Mouse (Mus musculus): ENCODE results near the gene Gm21988. TPM values are rescaled to one million over a fixed set of nuclear protein-coding genes. Genes with fewer than 3 reads are reported as not detected.

The Gm21988 gene
- polyA plus RNA-seq, 1 experiment = 9.7 TPM

DNA sequence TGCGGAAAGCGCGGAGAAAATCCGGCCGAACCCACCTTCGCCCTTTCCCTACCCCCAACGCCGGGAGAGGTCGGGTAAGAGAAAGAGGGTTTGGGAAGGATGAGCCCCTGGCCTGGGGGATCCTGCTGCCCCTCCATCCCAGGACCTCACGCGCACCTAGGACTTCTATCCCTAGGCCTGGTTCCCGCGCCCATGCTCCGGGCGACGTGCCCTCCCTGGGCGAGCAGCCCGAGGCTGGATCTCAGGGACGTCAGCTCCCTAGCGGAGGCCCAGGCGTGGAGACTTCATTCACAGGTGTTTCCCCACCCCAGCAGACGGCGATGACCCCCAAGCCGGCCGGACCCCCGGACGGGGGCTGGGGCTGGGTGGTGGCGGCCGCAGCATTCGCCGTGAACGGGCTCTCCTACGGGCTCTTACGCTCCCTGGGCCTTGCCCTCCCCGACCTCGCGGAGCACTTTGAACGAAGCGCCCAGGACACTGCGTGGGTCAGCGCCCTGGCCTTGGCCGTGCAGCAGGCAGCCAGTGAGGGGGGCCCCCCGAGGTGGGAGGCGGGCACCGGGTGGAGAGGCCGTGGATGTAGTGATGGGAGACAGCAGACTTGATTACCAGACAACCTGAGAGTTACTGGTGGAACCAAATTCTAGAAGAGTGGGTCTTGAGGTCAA, 25.3 kb downstream of the Gm21988 start:
- H3K27me3 ChIP-seq (ENCODE audit: control insufficient read depth, insufficient read depth, low read length) = no peaks in the 10 kb centered on the region
- peak overlapping the region; percentile 99 for H3K27ac ChIP-seq (ENCODE audit: insufficient read depth, low read length)
- TF ChIP-seq POLR2A (IDR thresholded peaks at IDR 0.05; ENCODE audit: borderline replicate concordance, insufficient read depth, low read length) (peak; percentile 17; the same call in 1 of the 2 replicates), CTCF (IDR thresholded peaks at IDR 0.05; ENCODE audit: borderline replicate concordance, insufficient read depth, low read depth, low read length) (no peak)

DNA sequence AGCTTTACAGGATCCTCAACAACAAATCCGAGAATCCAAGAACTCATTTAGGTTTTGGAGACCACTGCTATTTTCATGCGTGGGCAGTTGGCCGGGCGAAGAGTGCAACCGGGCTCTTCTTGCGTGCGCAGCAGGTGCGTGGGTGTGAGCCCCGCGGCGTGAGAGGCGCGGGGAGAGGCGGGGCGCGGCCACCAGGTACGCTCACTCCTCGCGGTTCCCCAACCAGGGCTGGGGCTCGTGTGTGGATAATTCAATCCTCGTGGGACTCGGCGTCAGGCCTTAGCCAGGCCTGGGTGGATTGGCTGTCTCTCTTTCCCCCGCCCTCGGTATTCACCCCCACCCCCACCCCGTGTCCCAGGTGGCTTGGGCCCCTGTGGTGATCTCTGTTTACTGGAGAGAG, 25.9 kb downstream of the Gm21988 start:
- TF ChIP-seq CTCF (IDR thresholded peaks at IDR 0.05; ENCODE audit: borderline replicate concordance, insufficient read depth, low read depth, low read length) = no peak; the same call in 1 of the 2 replicates
- TF ChIP-seq POLR2A (IDR thresholded peaks at IDR 0.05; ENCODE audit: borderline replicate concordance, insufficient read depth, low read length) = peak; percentile 71; the same call in 1 of the 2 replicates
- peak overlapping the region; percentile 99 for H3K27ac ChIP-seq (ENCODE audit: insufficient read depth, low read length)

More for the DNA sequence above, 25.3 kb downstream of the Gm21988 start:
- Histone ChIP-seq H3K4me1 (ENCODE audit: control insufficient read depth, insufficient read depth, low read length) (peaks cover 20% of the 10 kb centered on the region), H3K4me3 (replicated peaks; ENCODE audit: insufficient read depth, low read depth, low read length) (peak overlapping the region; percentile 80)
- under 1% methylated on average over 46 of the region's 46 CpGs for WGBS
- peak; percentile 73 to 81 for DNase-seq

DNA sequence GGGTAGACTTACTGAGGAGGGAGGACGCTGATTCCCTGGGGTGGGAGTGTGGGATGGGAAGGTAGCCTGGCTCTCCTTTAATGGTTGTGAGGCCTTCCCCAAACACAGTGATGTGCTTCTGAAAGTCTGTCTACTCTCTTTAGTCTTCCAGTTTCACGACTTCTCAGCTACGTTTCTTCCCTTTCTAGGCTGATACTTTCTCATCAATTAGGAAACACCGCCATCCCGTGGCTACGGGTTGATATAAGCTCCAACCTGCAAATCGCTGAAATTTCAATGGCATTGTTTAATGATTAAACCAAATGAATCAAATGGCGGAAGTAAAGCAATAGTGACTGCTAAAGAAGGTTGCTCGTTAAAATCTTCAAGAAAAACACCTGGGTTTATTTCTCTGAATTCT, 26.7 kb downstream of the Gm21988 start:
- Histone ChIP-seq H3K4me3 (replicated peaks; ENCODE audit: insufficient read depth, low read depth, low read length) (no peak overlapping the region), H3K27me3 (ENCODE audit: control insufficient read depth, insufficient read depth, low read length) (no peaks in the 10 kb centered on the region), H3K4me1 (ENCODE audit: control insufficient read depth, insufficient read depth, low read length) (peaks cover 10% of the 10 kb centered on the region), H3K27ac (ENCODE audit: insufficient read depth, low read length) (peak overlapping the region; percentile 99)
- TF ChIP-seq POLR2A (IDR thresholded peaks at IDR 0.05; ENCODE audit: borderline replicate concordance, insufficient read depth, low read length) (no peak), CTCF (IDR thresholded peaks at IDR 0.05; ENCODE audit: borderline replicate concordance, insufficient read depth, low read depth, low read length) (peak; percentile 67; the same call in 1 of the 2 replicates)
- 6% methylated on average over 9 of the region's 9 CpGs for WGBS
- DNase-seq = peak; percentile 79 to 82

More for the DNA sequence above, 25.9 kb downstream of the Gm21988 start:
- peak; percentile 85 to 88 for DNase-seq
- H3K4me1 ChIP-seq (ENCODE audit: control insufficient read depth, insufficient read depth, low read length) = peaks cover 14% of the 10 kb centered on the region
- no peaks in the 10 kb centered on the region for H3K27me3 ChIP-seq (ENCODE audit: control insufficient read depth, insufficient read depth, low read length)
- WGBS = 2% methylated on average over 26 of the region's 26 CpGs
- H3K4me3 ChIP-seq (replicated peaks; ENCODE audit: insufficient read depth, low read depth, low read length) = peak overlapping the region; percentile 80

DNA sequence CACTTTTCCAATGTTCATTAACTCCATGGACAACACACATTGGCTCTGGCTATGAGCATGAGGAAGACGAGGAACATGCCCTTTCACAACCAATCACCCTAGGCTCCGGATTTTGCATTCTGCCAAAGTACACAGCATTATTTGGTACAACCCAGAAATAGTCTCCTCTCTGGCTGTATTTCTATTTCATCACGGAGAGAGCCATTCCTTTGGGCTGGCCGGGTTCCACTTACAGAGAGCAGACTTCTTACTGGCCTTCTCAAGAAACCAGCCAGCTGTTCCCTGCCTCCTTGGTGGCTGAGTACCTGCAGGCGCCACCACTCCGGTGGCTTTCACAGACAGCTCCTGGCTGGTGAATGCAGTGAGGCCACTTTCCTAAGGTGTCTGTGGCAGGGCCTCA, 27.2 kb downstream of the Gm21988 start, which contains the start of gene Slc16a11:
Slc16a11 (plus strand) TSS at position 330 of the 400 bp plus-strand sequence.
- DNase-seq = peak in 1 of 2 experiments; percentile 18
- Histone ChIP-seq H3K4me1 (ENCODE audit: control insufficient read depth, insufficient read depth, low read length) (peaks cover 10% of the 10 kb centered on the region), H3K4me3 (replicated peaks; ENCODE audit: insufficient read depth, low read depth, low read length) (peak within 1 kb of the TSS; percentile 80), H3K27me3 (ENCODE audit: control insufficient read depth, insufficient read depth, low read length) (no peaks in the 10 kb centered on the region), H3K27ac (ENCODE audit: insufficient read depth, low read length) (peak within 1 kb of the TSS; percentile 99)
- TF ChIP-seq POLR2A (IDR thresholded peaks at IDR 0.05; ENCODE audit: borderline replicate concordance, insufficient read depth, low read length) (no peak), CTCF (IDR thresholded peaks at IDR 0.05; ENCODE audit: borderline replicate concordance, insufficient read depth, low read depth, low read length) (no peak)
- WGBS = 31% methylated on average over 6 of the region's 6 CpGs

DNA sequence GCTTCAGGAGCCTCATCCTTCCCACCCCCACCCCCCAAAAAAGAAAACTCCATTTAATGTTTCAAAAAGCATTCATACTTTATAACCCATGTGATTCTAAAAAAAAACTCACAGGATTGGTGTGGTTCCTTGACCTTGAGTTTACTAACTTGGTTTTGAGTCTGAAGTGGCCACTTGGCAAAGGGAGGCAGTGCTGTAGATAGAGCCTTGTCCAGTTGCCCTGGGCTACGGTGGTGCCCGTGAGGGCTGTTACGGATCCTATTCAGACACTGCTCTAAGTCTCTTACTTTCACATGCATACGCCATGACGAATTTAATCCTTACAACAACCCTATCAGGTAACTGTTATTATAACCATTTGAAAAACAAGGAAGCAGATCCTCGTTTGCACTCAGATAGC, 27.7 kb downstream of the Gm21988 start:
- 80% methylated on average over 6 of the region's 6 CpGs for WGBS
- H3K27me3 ChIP-seq (ENCODE audit: control insufficient read depth, insufficient read depth, low read length) = no peaks in the 10 kb centered on the region
- no peak for TF ChIP-seq POLR2A (IDR thresholded peaks at IDR 0.05; ENCODE audit: borderline replicate concordance, insufficient read depth, low read length)
- TF ChIP-seq CTCF (IDR thresholded peaks at IDR 0.05; ENCODE audit: borderline replicate concordance, insufficient read depth, low read depth, low read length) = no peak

DNA sequence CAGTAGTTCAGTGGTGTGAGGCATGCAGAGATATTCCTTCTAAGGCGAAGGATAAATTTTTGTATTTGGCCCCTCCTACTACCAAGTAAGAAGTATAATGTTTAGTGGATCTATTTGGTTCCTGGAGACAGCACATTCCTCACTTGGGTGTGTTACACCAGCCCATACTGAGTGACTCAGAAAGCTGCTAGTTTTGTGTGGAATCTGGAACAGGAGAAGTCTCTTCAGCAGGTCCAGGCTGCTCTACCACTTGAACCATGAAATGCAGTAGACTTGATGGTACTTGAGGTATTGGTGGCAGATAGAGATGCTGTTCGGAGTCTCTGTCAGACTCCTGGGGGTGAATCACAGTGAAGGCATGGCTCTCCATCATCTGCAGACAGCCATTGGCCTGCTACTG, 28.9 kb downstream of the Gm21988 start:
- H3K27me3 ChIP-seq (ENCODE audit: control insufficient read depth, insufficient read depth, low read length) = no peaks in the 10 kb centered on the region
- no peak overlapping the region for H3K4me3 ChIP-seq (replicated peaks; ENCODE audit: insufficient read depth, low read depth, low read length)
- 95% methylated on average over 2 of the region's 2 CpGs for WGBS
- DNase-seq = no peak
- TF ChIP-seq CTCF (IDR thresholded peaks at IDR 0.05; ENCODE audit: borderline replicate concordance, insufficient read depth, low read depth, low read length) = no peak
- no peak for TF ChIP-seq POLR2A (IDR thresholded peaks at IDR 0.05; ENCODE audit: borderline replicate concordance, insufficient read depth, low read length)
- H3K27ac ChIP-seq (ENCODE audit: insufficient read depth, low read length) = no peak overlapping the region
- peaks cover 16% of the 10 kb centered on the region for H3K4me1 ChIP-seq (ENCODE audit: control insufficient read depth, insufficient read depth, low read length)

More for the DNA sequence above, 27.7 kb downstream of the Gm21988 start:
- Histone ChIP-seq H3K27ac (ENCODE audit: insufficient read depth, low read length) (0 out of 2 replicates have a peak overlapping the region, but pooled peaks have one; percentile 76), H3K4me1 (ENCODE audit: control insufficient read depth, insufficient read depth, low read length) (peaks cover 10% of the 10 kb centered on the region), H3K4me3 (replicated peaks; ENCODE audit: insufficient read depth, low read depth, low read length) (no peak overlapping the region)
- DNase-seq = no peak

DNA sequence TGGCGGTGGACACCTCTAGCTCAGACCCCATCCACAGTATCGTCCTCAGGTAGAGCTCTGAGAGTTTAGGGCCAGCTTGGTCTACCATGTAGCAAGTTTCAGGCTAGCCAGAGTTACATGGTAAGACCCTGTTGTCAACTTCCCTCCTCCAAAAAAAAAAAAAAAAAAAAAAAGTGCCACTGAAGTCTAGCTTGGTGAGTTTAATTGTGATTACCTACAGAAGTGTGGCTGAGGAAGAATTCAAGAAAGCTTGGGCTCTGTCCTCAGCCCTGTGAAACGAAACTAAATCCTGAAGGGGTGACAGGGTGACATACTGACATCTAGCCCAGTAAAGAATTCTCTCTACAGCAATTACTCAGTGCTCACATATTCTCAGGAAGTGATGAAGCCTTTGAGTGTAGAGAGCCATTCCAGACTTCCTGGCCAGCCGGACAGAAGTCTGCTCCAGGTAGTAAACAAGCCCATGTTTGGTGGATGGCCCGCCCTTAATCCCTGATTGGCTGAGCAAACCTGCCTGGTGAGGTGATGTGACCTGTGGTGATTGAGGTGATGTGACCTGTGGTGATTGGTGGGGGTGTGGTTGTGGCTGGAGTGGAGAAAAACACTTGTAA, 30.7 kb downstream of the Gm21988 start:
- H3K27ac ChIP-seq (ENCODE audit: insufficient read depth, low read length) = no peak overlapping the region
- no peaks in the 10 kb centered on the region for H3K27me3 ChIP-seq (ENCODE audit: control insufficient read depth, insufficient read depth, low read length)
- no peak for DNase-seq
- 86% methylated on average over 5 of the region's 5 CpGs for WGBS
- peaks cover 16% of the 10 kb centered on the region for H3K4me1 ChIP-seq (ENCODE audit: control insufficient read depth, insufficient read depth, low read length)
- H3K4me3 ChIP-seq (replicated peaks; ENCODE audit: insufficient read depth, low read depth, low read length) = no peak overlapping the region
- TF ChIP-seq POLR2A (IDR thresholded peaks at IDR 0.05; ENCODE audit: borderline replicate concordance, insufficient read depth, low read length) (no peak), CTCF (IDR thresholded peaks at IDR 0.05; ENCODE audit: borderline replicate concordance, insufficient read depth, low read depth, low read length) (no peak)
